Mouse (Mus musculus): ENCODE measurements around the gene Olfr819. TPM values are rescaled to one million over a fixed set of nuclear protein-coding genes. Genes with fewer than 3 reads are reported as not detected.

Olfr819 gene
- polyA plus RNA-seq (2012; rRNA removed): not detected in 2 replicates

DNA sequence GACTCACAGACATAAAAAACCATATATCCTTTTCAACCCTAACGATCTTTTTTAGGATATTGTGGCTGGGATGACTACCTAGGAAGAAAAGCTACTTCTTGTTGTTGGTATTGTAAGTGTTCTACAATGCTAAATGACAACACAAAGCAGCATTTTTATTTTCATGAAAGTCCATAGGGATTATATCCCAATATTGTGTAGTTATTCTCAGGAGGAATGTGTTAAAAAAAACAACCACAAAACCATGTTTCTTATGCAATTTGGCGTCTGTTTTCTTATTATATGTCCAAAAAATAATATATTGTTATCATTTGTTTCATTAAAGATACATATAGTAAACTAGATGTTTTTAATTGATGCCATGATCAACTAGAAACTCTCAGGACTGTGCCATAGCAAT lies at the start of gene Olfr819:
TSS of gene Olfr819 (minus strand) at position 101 of the 400 bp plus-strand sequence.

DNA sequence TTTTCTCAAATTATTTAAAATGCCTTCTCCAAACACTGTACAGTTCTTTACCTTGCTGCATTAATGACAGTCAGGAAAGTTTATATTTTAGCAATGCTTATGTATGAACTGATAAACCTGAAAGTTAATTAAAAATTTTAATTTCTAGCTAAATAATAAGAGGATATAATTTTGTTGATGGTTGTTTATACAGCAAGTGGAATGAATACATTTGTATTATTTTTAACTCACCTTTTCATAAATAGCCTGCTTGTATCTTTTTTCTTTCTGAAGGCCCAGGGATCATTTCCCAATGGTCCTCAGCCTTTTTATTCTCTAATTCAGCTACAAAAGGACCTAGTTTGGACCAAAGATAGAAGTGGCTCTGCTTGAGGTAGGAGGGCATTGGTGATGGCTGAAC lies 45.3 kb upstream of the Olfr819 start, which contains the start of gene Olfr820:
TSS of gene Olfr820 (plus strand) at position 301 of the 400 bp plus-strand sequence.

DNA sequence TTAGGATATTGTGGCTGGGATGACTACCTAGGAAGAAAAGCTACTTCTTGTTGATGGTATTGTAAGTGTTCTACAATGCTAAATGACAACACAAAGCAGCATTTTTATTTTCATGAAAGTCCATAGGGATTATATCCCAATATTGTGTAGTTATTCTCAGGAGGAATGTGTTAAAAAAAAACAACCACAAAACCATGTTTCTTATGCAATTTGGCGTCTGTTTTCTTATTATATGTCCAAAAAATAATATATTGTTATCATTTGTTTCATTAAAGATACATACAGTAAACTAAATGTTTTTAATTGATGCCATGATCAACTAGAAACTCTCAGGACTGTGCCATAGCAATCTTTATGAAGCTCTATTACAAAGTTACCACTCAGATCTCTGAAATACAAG lies 17.9 kb upstream of the Olfr819 start, which contains the start of gene Gm10310:
TSS of gene Gm10310 (minus strand) at position 101 of the 400 bp plus-strand sequence.

DNA sequence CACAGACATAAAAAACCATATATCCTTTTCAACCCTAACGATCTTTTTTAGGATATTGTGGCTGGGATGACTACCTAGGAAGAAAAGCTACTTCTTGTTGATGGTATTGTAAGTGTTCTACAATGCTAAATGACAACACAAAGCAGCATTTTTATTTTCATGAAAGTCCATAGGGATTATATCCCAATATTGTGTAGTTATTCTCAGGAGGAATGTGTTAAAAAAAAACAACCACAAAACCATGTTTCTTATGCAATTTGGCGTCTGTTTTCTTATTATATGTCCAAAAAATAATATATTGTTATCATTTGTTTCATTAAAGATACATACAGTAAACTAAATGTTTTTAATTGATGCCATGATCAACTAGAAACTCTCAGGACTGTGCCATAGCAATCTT lies 9.0 kb upstream of the Olfr819 start, which contains the start of gene Olfr247:
TSS of gene Olfr247 (minus strand) at position 101 of the 400 bp plus-strand sequence.

DNA sequence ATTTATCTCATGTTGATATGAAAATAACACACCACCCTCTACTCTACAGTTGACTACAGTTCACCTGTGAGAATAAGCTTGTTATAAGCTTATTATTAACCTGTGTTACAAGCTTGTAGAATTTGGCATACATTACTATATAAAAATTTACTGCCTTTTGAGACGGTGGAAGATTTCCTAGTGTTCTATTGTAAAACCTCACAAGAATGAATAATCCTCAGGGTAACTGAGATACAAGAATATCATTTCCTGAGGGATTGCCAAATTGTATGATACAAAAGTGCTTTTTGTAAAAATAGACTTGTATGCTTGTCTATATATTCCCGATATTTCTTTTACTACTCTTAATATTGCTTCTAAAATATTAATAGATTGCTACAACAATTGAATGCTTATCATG lies 18.1 kb downstream of the Olfr819 start, which contains the start of gene Olfr818:
TSS of gene Olfr818 (minus strand) at position 101 of the 400 bp plus-strand sequence.

DNA sequence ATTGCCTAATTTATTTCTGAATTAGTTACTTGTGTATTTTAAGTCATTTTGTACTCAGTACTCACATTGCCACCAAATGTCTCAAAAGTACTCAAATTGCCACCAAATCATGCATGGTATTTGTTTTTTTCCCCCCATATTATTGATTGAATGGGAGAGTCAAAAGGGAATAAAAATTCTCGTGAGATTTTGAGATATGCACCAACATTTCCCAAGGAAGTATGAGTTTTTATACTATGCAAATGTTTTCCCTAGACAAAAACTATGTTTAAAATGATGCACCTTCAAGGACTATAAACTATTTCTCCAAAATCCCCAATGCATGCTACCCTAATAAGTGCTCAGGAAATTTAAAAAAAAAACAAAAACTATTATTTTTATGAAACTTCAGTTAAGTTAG lies 51.6 kb downstream of the Olfr819 start, which contains the start of gene Olfr816:
TSS of gene Olfr816 (minus strand) at position 101 of the 400 bp plus-strand sequence.

Other genes with a start within 250 kb of the Olfr819 start
- gene Olfr805, start 237.9 kb downstream of the Olfr819 start, polyA plus RNA-seq (2012; rRNA removed): not detected in 2 replicates
- gene Olfr806, start 225.3 kb downstream of the Olfr819 start, polyA plus RNA-seq (2012; rRNA removed): not detected in 2 replicates
- gene Olfr807, start 209.5 kb downstream of the Olfr819 start, polyA plus RNA-seq (2012; rRNA removed): not detected in 2 replicates
- gene Olfr808, start 201.8 kb downstream of the Olfr819 start, polyA plus RNA-seq (2012; rRNA removed): not detected in 2 replicates
- gene Olfr809, start 192.6 kb downstream of the Olfr819 start, polyA plus RNA-seq (2012; rRNA removed): not detected in 2 replicates
- gene Olfr810, start 172.3 kb downstream of the Olfr819 start, polyA plus RNA-seq (2012; rRNA removed): not detected in 2 replicates
- gene Olfr811, start 162.9 kb downstream of the Olfr819 start, polyA plus RNA-seq (2012; rRNA removed): not detected in 2 replicates
- not detected in 2 replicates for gene Olfr812, start 121.2 kb downstream of the Olfr819 start, polyA plus RNA-seq (2012; rRNA removed)
- gene Olfr813, start 111.9 kb downstream of the Olfr819 start, polyA plus RNA-seq (2012; rRNA removed): not detected in 2 replicates
- gene Olfr814, start 87.4 kb downstream of the Olfr819 start, polyA plus RNA-seq (2012; rRNA removed): not detected in 2 replicates
- not detected in 2 replicates for gene Olfr815, start 61.4 kb downstream of the Olfr819 start, polyA plus RNA-seq (2012; rRNA removed)
- not detected in 2 replicates for gene Olfr816, start 51.7 kb downstream of the Olfr819 start, polyA plus RNA-seq (2012; rRNA removed)
- not detected in 2 replicates for gene Olfr818, start 18.2 kb downstream of the Olfr819 start, polyA plus RNA-seq (2012; rRNA removed)
- not detected in 2 replicates for gene Olfr247, start 8.9 kb upstream of the Olfr819 start, polyA plus RNA-seq (2012; rRNA removed)
- not detected in 2 replicates for gene Gm10310, start 17.8 kb upstream of the Olfr819 start, polyA plus RNA-seq (2012; rRNA removed)
- not detected in 2 replicates for gene Olfr820, start 45.4 kb upstream of the Olfr819 start, polyA plus RNA-seq (2012; rRNA removed)
- not detected in 2 replicates for gene Olfr821, start 63.1 kb upstream of the Olfr819 start, polyA plus RNA-seq (2012; rRNA removed)
- not detected in 2 replicates for gene Olfr822, start 103.9 kb upstream of the Olfr819 start, polyA plus RNA-seq (2012; rRNA removed)
- not detected in 2 replicates for gene Olfr823, start 148.1 kb upstream of the Olfr819 start, polyA plus RNA-seq (2012; rRNA removed)
- not detected in 2 replicates for gene Olfr824, start 162.7 kb upstream of the Olfr819 start, polyA plus RNA-seq (2012; rRNA removed)
- gene Olfr825, start 199.5 kb upstream of the Olfr819 start, polyA plus RNA-seq (2012; rRNA removed): not detected in 2 replicates
- gene Olfr826, start 216.9 kb upstream of the Olfr819 start, polyA plus RNA-seq (2012; rRNA removed): not detected in 2 replicates
- not detected in 2 replicates for gene Olfr827, start 247.1 kb upstream of the Olfr819 start, polyA plus RNA-seq (2012; rRNA removed)